ENCODE assay signal across 12 mouse cellular contexts in genomic region chr17:31747563-31747962, GRCm38 (mm10).
A peak's percentile ranks its signal among the peaks of the same experiment; 100 is the strongest.
DNase-seq lines count a peak whose midpoint lies in the region; ATAC-seq and TF ChIP-seq lines count a peak whose summit lies in the region.
"Had no signal": no experiment of that assay in that cellular context is flagged by ENCODE, and none has a peak within 500 bp of the region (broad histone marks: within the 10 kb centered on the region; RNA-seq: fewer than 3 reads in every experiment).

No protein-coding gene starts in this region.

- DNase-seq in heart, adult 8-10 months (ENCODE audit: low spot score), result no peak
- DNase-seq in kidney, postnatal 0 days (ENCODE audit: low spot score), result peak; percentile 37
- DNase-seq in liver, postnatal 0 days, result peak; percentile 58
- DNase-seq in cerebellum, postnatal 4 days (ENCODE audit: low spot score in 2 of 2), result no peak
- no peak for DNase-seq in cerebellum, adult 8-10 months
- DNase-seq in retina, postnatal 1 day, result no peak
- DNase-seq: cerebellum, adult 11 months; right cerebral cortex, postnatal 4 days had no signal

- 56% methylated on average over 2 of the region's 2 CpGs for WGBS in heart, embryonic 12.5 days
- WGBS in bone marrow, adult 2 months, result 61% methylated on average over 2 of the region's 2 CpGs
- WGBS in kidney, postnatal 0 days, result 82% methylated on average over 2 of the region's 2 CpGs
- 42% methylated on average over 2 of the region's 2 CpGs for WGBS in liver, postnatal 0 days (ENCODE audit: insufficient replicate concordance)

- 0 out of 2 replicates have a peak, but pooled peaks have one; percentile 27 for ATAC-seq in heart, embryonic 12.5 days (ENCODE audit: insufficient number of reproducible peaks, low FRiP score)
- peak; percentile 84 for ATAC-seq in kidney, postnatal 0 days (replicated peaks; ENCODE audit: low FRiP score, low read depth)
- peak; percentile 77 for ATAC-seq in liver, postnatal 0 days
- ATAC-seq: CD4-positive, CD25-positive, alpha-beta regulatory T cell, adult 4 months had no signal

- H3K4me1 ChIP-seq in heart, embryonic 12.5 days (replicated peaks), result peaks cover 44% of the 10 kb centered on the region
- H3K4me1 ChIP-seq in bone marrow, adult 2 months (ENCODE audit: control insufficient read depth, insufficient read depth, low read length), result peaks cover 3% of the 10 kb centered on the region; the same call in 1 of the 2 replicates
- H3K4me1 ChIP-seq in kidney, postnatal 0 days (replicated peaks; ENCODE audit: insufficient read depth, low read length), result peaks cover 24% of the 10 kb centered on the region
- peaks cover 35% of the 10 kb centered on the region for H3K4me1 ChIP-seq in liver, postnatal 0 days (ENCODE audit: insufficient read depth)

- H3K36me3 ChIP-seq in heart, embryonic 12.5 days, result no peaks in the 10 kb centered on the region
- no peaks in the 10 kb centered on the region for H3K36me3 ChIP-seq in kidney, postnatal 0 days (ENCODE audit: insufficient read depth, low read length)
- H3K36me3 ChIP-seq in liver, postnatal 0 days (replicated peaks; ENCODE audit: insufficient read depth, low read length), result no peaks in the 10 kb centered on the region
- H3K36me3 ChIP-seq: forebrain, embryonic 10.5 days had no signal

- H3K4me3 ChIP-seq in heart, embryonic 12.5 days, result no peak overlapping the region
- no peak overlapping the region for H3K4me3 ChIP-seq in bone marrow, adult 2 months (replicated peaks; ENCODE audit: control insufficient read depth, low read depth, low read length)
- H3K4me3 ChIP-seq in kidney, postnatal 0 days (replicated peaks; ENCODE audit: low read depth, low read length), result no peak overlapping the region
- H3K4me3 ChIP-seq in liver, postnatal 0 days (ENCODE audit: low read depth, low read length), result no peak overlapping the region
- H3K4me3 ChIP-seq: forebrain, embryonic 10.5 days had no signal

- no peak for TF ChIP-seq EP300 in liver, postnatal 0 days (IDR thresholded peaks at IDR 0.05; ENCODE audit: low read depth)

- H3K4me2 ChIP-seq in heart, embryonic 12.5 days, result peak overlapping the region; percentile 53; the same call in 1 of the 2 replicates
- no peak overlapping the region for H3K4me2 ChIP-seq in kidney, postnatal 0 days (ENCODE audit: low read length)
- no peak overlapping the region for H3K4me2 ChIP-seq in liver, postnatal 0 days (ENCODE audit: low read depth, low read length)

- no peak for TF ChIP-seq CTCF in bone marrow, adult 2 months (IDR thresholded peaks at IDR 0.05; ENCODE audit: control insufficient read depth, insufficient read depth, low read length)
- no peak for TF ChIP-seq CTCF in kidney, postnatal 0 days (IDR thresholded peaks at IDR 0.05; ENCODE audit: low read depth)
- no peak for TF ChIP-seq CTCF in liver, postnatal 0 days (IDR thresholded peaks at IDR 0.05; ENCODE audit: low read depth)

- peak overlapping the region; percentile 21 for H3K9ac ChIP-seq in heart, embryonic 12.5 days
- H3K9ac ChIP-seq in kidney, postnatal 0 days (ENCODE audit: low read depth, low read length), result no peak overlapping the region
- no peak overlapping the region for H3K9ac ChIP-seq in liver, postnatal 0 days (replicated peaks)

- H3K27ac ChIP-seq in heart, embryonic 12.5 days (ENCODE audit: poor library complexity, severe bottlenecking), result peak overlapping the region; percentile 96
- H3K27ac ChIP-seq in bone marrow, adult 2 months (ENCODE audit: control insufficient read depth, insufficient read depth, low read depth, low read length, poor library complexity), result 0 out of 2 replicates have a peak overlapping the region, but pooled peaks have one; percentile 2
- H3K27ac ChIP-seq in kidney, postnatal 0 days, result peak overlapping the region; percentile 85
- H3K27ac ChIP-seq in liver, postnatal 0 days (ENCODE audit: low read depth), result peak overlapping the region; percentile 68

- TF ChIP-seq POLR2A in bone marrow, adult 2 months (IDR thresholded peaks at IDR 0.05; ENCODE audit: borderline replicate concordance, control insufficient read depth, low read depth, low read length), result no peak

- H3K9me3 ChIP-seq in heart, embryonic 12.5 days (replicated peaks), result no peaks in the 10 kb centered on the region
- H3K9me3 ChIP-seq in kidney, postnatal 0 days (replicated peaks; ENCODE audit: low read length), result no peaks in the 10 kb centered on the region
- no peaks in the 10 kb centered on the region for H3K9me3 ChIP-seq in liver, postnatal 0 days (ENCODE audit: low read length)
- H3K9me3 ChIP-seq: forebrain, embryonic 10.5 days had no signal

- 0 out of 2 replicates have a peak, but pooled peaks cover 6% of the 10 kb centered on the region for H3K27me3 ChIP-seq in heart, embryonic 12.5 days (replicated peaks)
- H3K27me3 ChIP-seq in kidney, postnatal 0 days (ENCODE audit: insufficient read depth, low read length), result no peaks in the 10 kb centered on the region
- no peaks in the 10 kb centered on the region for H3K27me3 ChIP-seq in liver, postnatal 0 days (ENCODE audit: insufficient read depth, low read length)

Comparison
In these comparisons a context has a peak if more than half of its experiments do, and no peak if none do; other contexts are left out.
1. ATAC-seq: peak in every context shown above with its lines; median percentile 84 in kidney, postnatal 0 days; 77 in liver, postnatal 0 days; 27 in heart, embryonic 12.5 days.
2. H3K27ac ChIP-seq: peak in every context shown above with its lines; median percentile 96 in heart, embryonic 12.5 days; 85 in kidney, postnatal 0 days; 68 in liver, postnatal 0 days; 2 in bone marrow, adult 2 months.
3. DNase-seq: peak in kidney, postnatal 0 days (single experiment) and liver, postnatal 0 days (single experiment); none in heart, adult 8-10 months (single experiment), cerebellum, postnatal 4 days (0 of 2), cerebellum, adult 8-10 months (single experiment) and retina, postnatal 1 day (single experiment).